Mouse (Mus musculus) heart, postnatal 0 days (tissue): ENCODE measurements around the gene Cubn. TPM values are rescaled to one million over a fixed set of nuclear protein-coding genes. Genes with fewer than 3 reads are reported as not detected.

Experiments used
- ATAC-seq: fragments of 200-750 bp; cut with Nextera tagmentation; 2 replicates; pipeline ENCODE4 v1.8.0; 2017; ENCODE audit warnings: low read depth, moderate number of reproducible peaks, moderate library complexity; ENCODE audit not compliant: insufficient read depth
- DNase-seq: peaks from one replicate; pipeline ENCODE4 v3.0.0-alpha.2; 2016; ENCODE audit warnings: low spot score
- H3K27ac ChIP-seq: fragments of 300-500 bp; sonication (generic); 2 replicates; pipeline ENCODE4 v1.5.1; 2014; ENCODE audit warnings: low read depth, mild to moderate bottlenecking
- H3K27me3 ChIP-seq: fragments of 300-500 bp; sonication (generic); 2 replicates; pipeline ENCODE4 v1.6.1; 2014; ENCODE audit warnings: low read length, mixed read lengths; ENCODE audit not compliant: control insufficient read depth, insufficient read depth
- H3K36me3 ChIP-seq: fragments of 300-500 bp; sonication (generic); replicated peaks from 2 replicates; pipeline ENCODE4 v1.6.1; 2014; ENCODE audit warnings: low read length, mixed read lengths; ENCODE audit not compliant: control insufficient read depth, insufficient read depth
- H3K4me1 ChIP-seq: fragments of 300-500 bp; sonication (generic); 2 replicates; pipeline ENCODE4 v1.6.1; 2014; ENCODE audit warnings: antibody characterized with exemption; ENCODE audit not compliant: control insufficient read depth, insufficient read depth
- H3K4me2 ChIP-seq: fragments of 300-500 bp; sonication (generic); 2 replicates; pipeline ENCODE4 v1.6.1; 2014; ENCODE audit warnings: low read depth, mild to moderate bottlenecking, low read length, moderate library complexity
- H3K4me3 ChIP-seq: fragments of 300-500 bp; sonication (generic); 2 replicates; pipeline ENCODE4 v1.5.1; 2014; ENCODE audit warnings: low read depth, low read length
- H3K9ac ChIP-seq: fragments of 300-500 bp; sonication (generic); replicated peaks from 2 replicates; pipeline ENCODE4 v1.6.1; 2014; ENCODE audit warnings: low read depth, low read length, mixed read lengths
- H3K9me3 ChIP-seq: fragments of 300-500 bp; sonication (generic); replicated peaks from 2 replicates; pipeline ENCODE4 v1.6.1; 2016; ENCODE audit warnings: low read length; ENCODE audit not compliant: control insufficient read depth
- CTCF ChIP-seq: IDR thresholded peaks from 2 replicates; pipeline ENCODE4 v1.5.1; 2016; ENCODE audit warnings: antibody characterized with exemption, control low read depth, low read depth
- EP300 ChIP-seq: IDR thresholded peaks from 2 replicates; pipeline ENCODE4 v1.6.1; 2016; ENCODE audit warnings: antibody characterized with exemption, low read depth
- WGBS: fragments of 180-500 bp; shearing (Covaris S2); extraction: QIAGEN DNeasy Blood & Tissue Kit; methylation state at CpG from one replicate; pipeline ENCODE4 v1.1.7; 2014; 5-methylcytosine and 5-hydroxymethylcytosine counted together
- polyA plus RNA-seq: library from polyadenylated mRNA; unstranded; fragments of >200 nt; fragmentation: Nextera tagmentation; extraction: Ambion mirVana; gene quantifications from 2 replicates; pipeline ENCODE4 v1.2.1, GENCODE M21; 2015
- total RNA-seq: library from RNA; depleted of rRNA; stranded (reverse); fragments of >200 nt; gene quantifications from 2 replicates; pipeline ENCODE4 v1.2.3, GENCODE M21; 2014; ENCODE audit warnings: low replicate concordance

Gene Cubn
- total and polyA plus RNA-seq, 2 experiments from 2014 or later = 0.27 to 1.5 TPM

DNA sequence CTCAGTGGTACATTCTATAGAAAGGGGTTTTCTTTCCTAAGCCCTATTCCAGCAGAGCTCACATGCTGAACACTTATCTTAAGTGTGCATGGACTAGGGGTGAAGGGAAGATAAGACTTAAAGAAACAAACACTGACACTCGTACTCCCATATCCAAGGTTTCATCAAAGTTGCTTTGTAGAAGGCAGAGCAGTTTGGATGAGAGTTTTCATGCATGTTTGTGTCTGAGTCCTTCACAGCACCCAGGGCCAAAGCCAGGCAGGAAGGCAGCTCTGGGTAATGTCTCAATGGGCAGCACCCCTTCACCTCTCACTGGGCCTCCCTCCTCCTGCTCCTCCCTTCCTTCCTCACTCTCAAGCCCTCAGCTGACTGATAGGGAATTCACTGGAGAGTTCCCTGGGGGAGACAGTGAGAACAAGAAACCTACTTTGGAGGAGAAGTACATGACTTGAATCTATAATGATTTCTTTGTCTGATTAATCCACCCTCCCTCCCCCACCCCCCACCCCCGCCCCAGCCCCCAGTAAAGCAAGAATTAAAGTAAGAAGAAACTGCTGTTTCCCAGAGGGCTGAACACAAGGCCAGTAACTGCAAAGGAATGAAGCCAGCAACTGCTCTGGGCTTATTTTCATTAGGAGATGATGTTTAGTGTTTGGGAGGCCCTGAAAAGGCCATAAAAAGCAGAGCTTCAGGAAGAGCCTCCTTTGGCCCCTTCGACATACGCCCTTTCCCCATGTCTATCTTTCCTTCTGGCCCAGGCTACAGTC lies 106.7 kb downstream of the Cubn start:
- H3K4me1 ChIP-seq = peaks cover 17% of the 10 kb centered on the region
- no peaks in the 10 kb centered on the region for H3K36me3 ChIP-seq
- H3K4me3 ChIP-seq = no peak overlapping the region
- no peaks in the 10 kb centered on the region for H3K27me3 ChIP-seq
- TF ChIP-seq EP300 (no peak), CTCF (no peak)
- no peak overlapping the region for H3K9ac ChIP-seq
- DNase-seq (peak; percentile 71), ATAC-seq (peak; percentile 73)
- peak overlapping the region; percentile 86 for H3K27ac ChIP-seq
- H3K4me2 ChIP-seq = no peak overlapping the region
- 10% methylated on average over 4 of the region's 4 CpGs for WGBS
- H3K9me3 ChIP-seq = no peaks in the 10 kb centered on the region

GRCm38 (mm10) chr2:13376166-13376565 lies 115.4 kb downstream of the Cubn start:
- Histone ChIP-seq H3K36me3 (no peaks in the 10 kb centered on the region), H3K4me2 (no peak overlapping the region), H3K9ac (no peak overlapping the region), H3K27ac (no peak overlapping the region), H3K9me3 (no peaks in the 10 kb centered on the region), H3K4me3 (no peak overlapping the region), H3K27me3 (no peaks in the 10 kb centered on the region), H3K4me1 (peaks cover 7% of the 10 kb centered on the region; the same call in 1 of the 2 replicates)
- 84% methylated on average over 4 of the region's 4 CpGs for WGBS
- ATAC-seq = no peak
- DNase-seq = no peak
- TF ChIP-seq CTCF (no peak), EP300 (no peak)

DNA sequence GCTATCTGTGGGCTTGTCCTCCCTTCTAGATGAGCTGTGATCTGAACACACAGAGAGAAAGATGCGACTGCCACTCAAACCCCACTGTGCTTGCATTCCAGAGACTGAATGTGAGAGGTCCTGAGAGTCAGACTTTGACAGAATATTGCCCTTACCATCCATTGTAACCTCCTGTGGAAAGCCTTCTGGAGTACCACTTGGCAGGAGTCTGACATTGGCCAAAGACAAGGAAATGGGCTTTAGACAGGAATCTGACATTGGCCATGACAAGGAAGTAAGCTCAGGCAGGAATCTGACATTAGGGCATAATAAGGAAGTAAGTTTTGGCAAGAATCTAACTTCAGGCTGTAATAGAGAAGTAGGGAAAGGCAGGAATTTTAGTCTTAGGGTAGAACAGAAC lies 118.3 kb downstream of the Cubn start:
- TF ChIP-seq EP300 = no peak
- no peak for TF ChIP-seq CTCF

DNA sequence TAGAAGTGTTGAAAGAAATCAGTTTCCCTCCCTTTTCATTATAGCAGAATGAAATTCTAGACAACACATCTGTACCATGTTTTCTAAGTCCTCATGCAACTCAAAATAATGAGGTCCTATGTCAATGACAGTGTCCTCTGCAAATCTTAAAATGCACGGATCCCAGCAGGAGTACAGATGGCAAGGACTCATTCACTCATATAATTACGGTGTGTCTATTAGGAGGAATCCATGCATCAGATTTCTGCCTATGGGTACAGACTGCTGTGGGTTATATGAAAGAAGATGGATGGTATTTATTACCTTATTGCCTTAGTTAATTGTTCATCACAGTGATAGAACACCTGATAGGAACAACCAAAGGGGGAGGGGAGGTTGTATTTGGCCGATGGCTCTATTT lies 118.8 kb downstream of the Cubn start:
- ATAC-seq (no peak), DNase-seq (no peak)
- 51% methylated on average over 3 of the region's 3 CpGs for WGBS
- Histone ChIP-seq H3K36me3 (no peaks in the 10 kb centered on the region), H3K4me2 (no peak overlapping the region), H3K27me3 (no peaks in the 10 kb centered on the region), H3K4me3 (no peak overlapping the region), H3K4me1 (peaks cover 8% of the 10 kb centered on the region; the same call in 1 of the 2 replicates), H3K27ac (peak overlapping the region; percentile 99), H3K9me3 (no peaks in the 10 kb centered on the region), H3K9ac (no peak overlapping the region)
- no peak for TF ChIP-seq EP300
- TF ChIP-seq CTCF = no peak

More for the DNA sequence above, 118.3 kb downstream of the Cubn start:
- Histone ChIP-seq H3K27ac (peak overlapping the region; percentile 99), H3K4me3 (no peak overlapping the region), H3K36me3 (no peaks in the 10 kb centered on the region), H3K27me3 (no peaks in the 10 kb centered on the region), H3K4me2 (no peak overlapping the region), H3K9me3 (no peaks in the 10 kb centered on the region), H3K9ac (no peak overlapping the region), H3K4me1 (peaks cover 8% of the 10 kb centered on the region; the same call in 1 of the 2 replicates)
- WGBS = 77% methylated on average over 1 of the region's 1 CpGs
- no peak for DNase-seq
- no peak for ATAC-seq

GRCm38 (mm10) chr2:13372256-13372824 lies 119.3 kb downstream of the Cubn start:
- Histone ChIP-seq H3K4me3 (no peak overlapping the region), H3K9me3 (no peaks in the 10 kb centered on the region), H3K36me3 (no peaks in the 10 kb centered on the region), H3K27me3 (no peaks in the 10 kb centered on the region), H3K9ac (no peak overlapping the region), H3K27ac (peak overlapping the region; percentile 99), H3K4me2 (peak overlapping the region; percentile 26; the same call in 1 of the 2 replicates), H3K4me1 (peaks cover 8% of the 10 kb centered on the region; the same call in 1 of the 2 replicates)
- ATAC-seq (peak; percentile 97), DNase-seq (peak; percentile 94)
- WGBS = 2% methylated on average over 5 of the region's 5 CpGs
- TF ChIP-seq CTCF = no peak
- peak; percentile 31; the same call in 1 of the 2 replicates for TF ChIP-seq EP300
